Mouse (Mus musculus) ES-E14 (cell line): Measurements from ENCODE around the gene Slc9c1. TPM values are rescaled to one million over a fixed set of nuclear protein-coding genes. Genes with fewer than 3 reads are reported as not detected.
"Not testable (repeated sequence)": the region's sequence is repeated elsewhere in the genome, so short reads cannot be mapped to it uniquely, and the experiment has no call there.

Experiments
- DNase-seq: peaks from one replicate; pipeline ENCODE4 v3.0.0-alpha.2; 2013; ENCODE audit warnings: low read depth, low spot score
- H3K27ac ChIP-seq: 2 replicates; pipeline ENCODE4 v1.5.1; 2012; ENCODE audit warnings: low read depth, mild to moderate bottlenecking, low read length, moderate library complexity, mixed read lengths; ENCODE audit not compliant: poor library complexity, insufficient read depth, severe bottlenecking
- H3K36me3 ChIP-seq: 2 replicates; pipeline ENCODE4 v1.6.1; 2012; ENCODE audit warnings: mild to moderate bottlenecking, low read length, moderate library complexity, mixed read lengths; ENCODE audit not compliant: control insufficient read depth, poor library complexity, insufficient read depth, severe bottlenecking
- H3K4me1 ChIP-seq, 2 experiments: fragments of 150-350 bp in 1 of 2; sonication (generic) in 1 of 2; 2 replicates each; pipeline ENCODE4 v1.6.1; 2012; ENCODE audit warnings: low read length in 2 of 2, mild to moderate bottlenecking in 1 of 2, mixed read lengths in 1 of 2; ENCODE audit not compliant: control insufficient read depth in 2 of 2, insufficient read depth in 2 of 2, poor library complexity in 1 of 2
- H3K4me3 ChIP-seq, 2 experiments: fragments of 150-350 bp in 1 of 2; sonication (generic) in 1 of 2; 2 replicates each; pipeline ENCODE4 v1.5.1; 2012; ENCODE audit warnings: low read length in 2 of 2, low read depth in 1 of 2, mild to moderate bottlenecking in 1 of 2, mixed read lengths in 1 of 2; ENCODE audit not compliant: insufficient read depth in 1 of 2, poor library complexity in 1 of 2, severe bottlenecking in 1 of 2
- H3K9ac ChIP-seq: 2 replicates; pipeline ENCODE4 v1.6.1; 2012; ENCODE audit warnings: low read depth, mild to moderate bottlenecking, low read length, mixed read lengths; ENCODE audit not compliant: poor library complexity, insufficient read depth, severe bottlenecking
- H3K9me3 ChIP-seq: fragments of 150-350 bp; sonication (generic); 2 replicates; pipeline ENCODE4 v1.6.1; 2012; ENCODE audit warnings: low read depth, mild to moderate bottlenecking, low read length; ENCODE audit not compliant: control insufficient read depth, insufficient read depth
- CHD2 ChIP-seq: IDR thresholded peaks from 2 replicates; pipeline ENCODE4 v1.6.1; 2014; ENCODE audit warnings: mild to moderate bottlenecking, low read depth, low read length, inconsistent platforms
- HCFC1 ChIP-seq: IDR thresholded peaks from 2 replicates; pipeline ENCODE4 v1.6.1; 2012; ENCODE audit warnings: low read length, inconsistent platforms, borderline replicate concordance; ENCODE audit not compliant: insufficient read depth
- MAFK ChIP-seq: IDR thresholded peaks from 2 replicates; pipeline ENCODE4 v1.6.1; 2014; ENCODE audit warnings: mild to moderate bottlenecking, low read depth, low read length, inconsistent platforms; ENCODE audit not compliant: insufficient read depth
- ZC3H11A ChIP-seq: IDR thresholded peaks from 2 replicates; pipeline ENCODE4 v1.6.1; 2012; ENCODE audit warnings: low read depth, mild to moderate bottlenecking, inconsistent platforms, low read length, borderline replicate concordance
- ZNF384 ChIP-seq: IDR thresholded peaks from 2 replicates; pipeline ENCODE4 v1.6.1; 2012; ENCODE audit warnings: low read depth, low read length, inconsistent platforms
- in situ Hi-C, 2 experiments: fragments of 600-800 bp; cut with MboI; formaldehyde crosslinking; loops; one replicate each; pipeline ENCODE4 v1.15.1; 2025; ENCODE audit warnings: low sequenced_read_pairs in 2 of 2, inconsistent platforms in 1 of 2; ENCODE audit not compliant: unreplicated experiment in 2 of 2
- total RNA-seq: library from RNA; depleted of rRNA; stranded (reverse); fragments of 300-350 nt; gene quantifications from 2 replicates; pipeline ENCODE4 v1.2.3, GENCODE M21; 2012; rRNA removed

The Slc9c1 gene
- total RNA-seq: not detected in 2 replicates

- Histone ChIP-seq H3K9me3 (no peaks in the 10 kb centered on the region), H3K36me3 (no peaks in the 10 kb centered on the region), H3K9ac (no peak within 1 kb of the TSS), H3K4me1 (no peaks in the 10 kb centered on the region), H3K4me3 (no peak within 1 kb of the TSS), H3K27ac (no peak within 1 kb of the TSS)
- TF ChIP-seq HCFC1: no peak
- TF ChIP-seq ZNF384: no peak
- TF ChIP-seq CHD2: no peak
- no peak for TF ChIP-seq MAFK
- no peak for TF ChIP-seq ZC3H11A
- DNase-seq: no peak
- in situ Hi-C loops: no loop called here
Measured at GRCm38 (mm10) chr16:45535009-45535408, at the start of gene Slc9c1. Slc9c1 (plus strand) TSS chr16:45535309.

- Histone ChIP-seq H3K9me3 (peaks cover 3% of the 10 kb centered on the region; the same call in 1 of the 2 replicates), H3K4me3 (no peak within 1 kb of the TSS), H3K4me1 (no peaks in the 10 kb centered on the region), H3K36me3 (no peaks in the 10 kb centered on the region), H3K27ac (no peak within 1 kb of the TSS), H3K9ac (no peak within 1 kb of the TSS)
- DNase-seq: no peak
- no peak for TF ChIP-seq HCFC1
- no peak for TF ChIP-seq CHD2
- no peak for TF ChIP-seq ZNF384
- TF ChIP-seq ZC3H11A: no peak
- TF ChIP-seq MAFK: no peak
- in situ Hi-C loops: no loop called here
Measured at GRCm38 (mm10) chr16:45492927-45493326, 42.2 kb upstream of the Slc9c1 start, which contains the start of gene Gm609. Gm609 (minus strand) TSS chr16:45492969.

GRCm38 (mm10) chr16:45495326-45495725, 39.8 kb upstream of the Slc9c1 start:
- Histone ChIP-seq H3K36me3 (no peaks in the 10 kb centered on the region), H3K4me1 (no peaks in the 10 kb centered on the region), H3K9ac (no peak overlapping the region), H3K27ac (no peak overlapping the region), H3K9me3 (peaks cover 3% of the 10 kb centered on the region; the same call in 1 of the 2 replicates), H3K4me3 (no peak overlapping the region)
- no peak for TF ChIP-seq CHD2
- no peak for TF ChIP-seq HCFC1
- no peak for TF ChIP-seq ZNF384
- no peak for TF ChIP-seq ZC3H11A
- TF ChIP-seq MAFK: no peak
- in situ Hi-C loops: no loop called here
- DNase-seq: no peak

- Histone ChIP-seq H3K9ac (no peak overlapping the region), H3K4me1 (no peaks in the 10 kb centered on the region), H3K27ac (no peak overlapping the region), H3K4me3 (no peak overlapping the region), H3K9me3 (no peaks in the 10 kb centered on the region), H3K36me3 (no peaks in the 10 kb centered on the region)
- no peak for DNase-seq
- in situ Hi-C loops: no loop called here
- TF ChIP-seq ZNF384 (no peak), CHD2 (no peak), MAFK (no peak), HCFC1 (no peak), ZC3H11A (no peak)
Measured at GRCm38 (mm10) chr16:45525551-45525950, 9.6 kb upstream of the Slc9c1 start.

GRCm38 (mm10) chr16:45531950-45532349, 3.2 kb upstream of the Slc9c1 start, which contains the start of gene Gm17783:
Gm17783 (minus strand) TSS chr16:45532050.
- Histone ChIP-seq H3K9me3 (no peaks in the 10 kb centered on the region), H3K4me3 (no peak within 1 kb of the TSS), H3K27ac (no peak within 1 kb of the TSS), H3K36me3 (no peaks in the 10 kb centered on the region), H3K4me1 (no peaks in the 10 kb centered on the region), H3K9ac (no peak within 1 kb of the TSS)
- TF ChIP-seq ZNF384 (no peak), ZC3H11A (no peak), CHD2 (no peak), HCFC1 (no peak), MAFK (no peak)
- DNase-seq: no peak
- in situ Hi-C loops: no loop called here

- in situ Hi-C loops, H3K4me3 ChIP-seq, H3K9me3 ChIP-seq, H3K27ac ChIP-seq, H3K36me3 ChIP-seq, H3K4me1 ChIP-seq, DNase-seq, H3K9ac ChIP-seq: not testable (repeated sequence)
Measured at GRCm38 (mm10) chr16:45538342-45538741, 3.2 kb downstream of the Slc9c1 start.
